Mouse (Mus musculus) c-Kit-positive CD71-negative TER-119-negative erythroid progenitor cells, embryonic 14.5 days (primary cell): ENCODE results near the gene Hist2h3c1.
"Not testable (repeated sequence)": the region's sequence is repeated elsewhere in the genome, so short reads cannot be mapped to it uniquely, and the experiment has no call there.

Experiments used
- DNase-seq: peaks from one replicate; pipeline ENCODE4 v3.0.0-alpha.2; 2013; ENCODE audit warnings: low read depth

Hist2h3c1 gene

DNA sequence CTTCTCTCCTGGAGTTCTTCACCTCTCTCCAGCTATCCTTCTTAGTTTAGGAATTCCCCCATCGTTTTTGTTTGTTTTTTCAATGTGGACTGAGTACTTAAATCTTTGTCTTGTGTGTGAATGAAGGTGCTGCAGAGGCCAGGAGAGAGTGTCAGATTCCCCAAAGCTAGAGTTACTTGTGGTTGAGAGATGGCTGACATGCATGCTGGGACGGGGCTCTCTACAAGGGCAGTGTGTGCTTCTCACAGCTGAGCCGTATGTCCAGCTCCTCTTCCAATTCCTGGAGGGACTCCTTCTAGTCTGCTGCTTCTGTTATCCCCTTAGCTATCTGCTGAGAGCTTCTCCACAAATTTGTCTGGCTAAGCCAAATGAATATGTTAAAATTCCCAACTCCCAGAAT lies 10.6 kb upstream of the Hist2h3c1 start:
- no peak for DNase-seq

DNA sequence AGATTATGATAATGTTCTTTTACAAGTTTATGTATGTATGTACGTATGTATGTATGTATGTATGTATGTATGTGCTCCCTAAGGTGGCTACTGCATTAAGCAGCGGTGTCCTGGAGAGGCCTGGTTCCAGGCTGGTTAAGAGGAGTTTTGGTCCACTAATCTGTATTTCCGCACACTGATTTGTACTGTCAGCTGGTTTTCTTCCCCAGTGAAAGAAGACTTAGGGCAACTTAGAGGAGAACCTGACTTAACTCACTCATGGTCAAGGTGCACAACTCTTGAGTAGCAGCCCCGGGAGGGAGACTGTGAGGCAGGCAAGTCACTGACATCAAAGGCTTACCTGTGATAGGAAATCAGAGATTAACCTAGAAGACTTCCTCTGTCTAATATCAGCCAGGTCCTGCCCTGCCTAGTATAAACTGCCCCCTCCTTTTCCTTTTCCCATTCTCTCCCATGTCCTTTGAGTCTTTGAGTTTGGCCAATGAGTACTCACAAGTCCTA lies 9.6 kb upstream of the Hist2h3c1 start:
- no peak for DNase-seq

- DNase-seq, result no peak
Observed at GRCm38 (mm10) chr3:96237335-96237903, 9.1 kb upstream of the Hist2h3c1 start.

- no peak for DNase-seq
Observed at GRCm38 (mm10) chr3:96237904-96238511, 8.5 kb upstream of the Hist2h3c1 start.

GRCm38 (mm10) chr3:96238954-96239793 lies 7.3 kb upstream of the Hist2h3c1 start, which contains the start of gene Hist2h3c2:
Gene Hist2h3c2 (minus strand): TSS chr3:96239127.
- not testable (repeated sequence) for DNase-seq

GRCm38 (mm10) chr3:96239949-96240798 lies 6.3 kb upstream of the Hist2h3c1 start, which contains the start of gene Hist2h2aa2:
Gene Hist2h2aa2 (minus strand): TSS chr3:96240276.
- DNase-seq, result not testable (repeated sequence)

DNA sequence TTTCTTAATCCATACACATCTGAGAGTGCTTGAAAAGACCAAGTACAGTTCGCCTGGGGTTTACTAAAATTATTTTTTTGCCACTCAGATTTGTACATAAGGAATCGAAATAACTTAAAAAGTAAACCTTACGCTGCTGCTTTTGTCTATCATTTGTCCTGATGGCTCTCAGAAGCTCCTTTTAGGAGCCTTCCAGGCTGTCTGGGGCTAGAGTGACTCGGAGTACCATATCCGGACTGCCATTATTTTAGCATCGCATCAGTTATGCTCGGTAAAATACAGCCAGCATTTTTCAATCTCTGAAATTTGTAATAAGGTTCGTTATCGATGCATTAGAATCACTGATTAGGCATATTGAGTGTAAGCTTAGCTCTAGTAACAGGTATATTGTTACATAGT lies 5.7 kb upstream of the Hist2h3c1 start:
- no peak for DNase-seq

GRCm38 (mm10) chr3:96243921-96244572 lies 2.4 kb upstream of the Hist2h3c1 start:
- no peak for DNase-seq

DNA sequence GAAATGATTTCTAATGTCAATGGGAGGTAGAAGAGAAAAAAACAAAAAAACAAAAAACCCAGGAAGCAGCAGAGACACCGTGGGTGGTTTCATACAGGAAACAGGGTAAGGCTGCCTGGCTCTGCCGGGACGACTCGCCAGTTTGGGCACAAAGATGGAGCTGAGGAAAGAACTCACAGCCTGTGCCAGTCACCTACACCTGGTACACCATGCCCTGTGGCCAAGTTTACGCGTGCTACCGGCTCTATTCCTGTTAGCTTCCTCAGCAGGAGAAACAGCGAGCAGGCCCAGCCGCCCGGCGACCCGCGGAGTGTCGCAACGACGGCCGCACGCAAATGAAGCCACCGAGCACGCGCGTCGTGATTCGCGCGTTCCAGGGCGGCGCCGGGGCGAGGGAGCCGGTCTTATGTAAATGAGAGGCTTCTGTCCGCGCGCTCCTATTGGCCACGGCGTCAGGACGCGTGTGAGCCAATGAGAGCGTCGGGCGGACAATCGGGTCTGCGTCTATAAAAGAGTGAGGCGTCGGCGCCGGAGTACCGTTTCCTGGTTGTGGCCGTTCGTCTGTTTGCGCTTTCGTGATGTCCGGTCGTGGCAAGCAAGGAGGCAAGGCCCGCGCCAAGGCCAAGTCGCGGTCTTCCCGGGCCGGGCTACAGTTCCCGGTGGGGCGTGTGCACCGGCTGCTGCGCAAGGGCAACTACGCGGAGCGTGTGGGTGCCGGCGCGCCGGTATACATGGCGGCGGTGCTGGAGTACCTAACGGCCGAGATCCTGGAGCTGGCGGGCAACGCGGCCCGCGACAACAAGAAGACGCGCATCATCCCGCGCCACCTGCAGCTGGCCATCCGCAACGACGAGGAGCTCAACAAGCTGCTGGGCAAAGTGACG lies 1.2 kb upstream of the Hist2h3c1 start, which contains the start of gene Hist2h2aa1:
Gene Hist2h2aa1, plus strand, starts transcription at position 495 of the 884 bp plus-strand sequence.
- DNase-seq, result not testable (repeated sequence)

- not testable (repeated sequence) for DNase-seq
Observed at GRCm38 (mm10) chr3:96246018-96246417, 467 bp upstream of the Hist2h3c1 start.

- DNase-seq, result no peak
Observed at GRCm38 (mm10) chr3:96247356-96248140, 1.1 kb downstream of the Hist2h3c1 start.

GRCm38 (mm10) chr3:96248141-96249033 lies 1.9 kb downstream of the Hist2h3c1 start:
- DNase-seq, result no peak

GRCm38 (mm10) chr3:96249034-96249345 lies 2.5 kb downstream of the Hist2h3c1 start:
- DNase-seq, result no peak

- DNase-seq, result no peak
Observed at GRCm38 (mm10) chr3:96250890-96251289, 4.4 kb downstream of the Hist2h3c1 start.

DNA sequence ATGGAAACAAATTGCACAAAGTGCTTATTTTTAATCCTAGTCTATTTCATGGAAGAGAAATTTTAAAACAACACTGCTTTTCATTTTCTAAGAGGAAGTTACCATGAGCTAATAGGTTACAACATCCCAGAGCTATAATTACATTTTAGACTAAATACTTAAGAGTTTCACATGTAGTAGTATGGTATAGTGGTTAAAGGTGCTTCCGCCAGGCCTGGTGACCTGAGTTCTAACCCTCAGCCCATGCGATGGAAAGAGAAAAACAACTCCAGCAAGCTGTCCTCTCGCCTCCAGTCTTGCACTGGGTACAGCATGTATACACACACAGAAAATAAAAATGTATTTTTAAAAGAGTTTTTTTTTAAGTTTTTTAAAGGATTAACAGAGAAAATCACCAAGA lies 5.3 kb downstream of the Hist2h3c1 start:
- DNase-seq, result no peak

DNA sequence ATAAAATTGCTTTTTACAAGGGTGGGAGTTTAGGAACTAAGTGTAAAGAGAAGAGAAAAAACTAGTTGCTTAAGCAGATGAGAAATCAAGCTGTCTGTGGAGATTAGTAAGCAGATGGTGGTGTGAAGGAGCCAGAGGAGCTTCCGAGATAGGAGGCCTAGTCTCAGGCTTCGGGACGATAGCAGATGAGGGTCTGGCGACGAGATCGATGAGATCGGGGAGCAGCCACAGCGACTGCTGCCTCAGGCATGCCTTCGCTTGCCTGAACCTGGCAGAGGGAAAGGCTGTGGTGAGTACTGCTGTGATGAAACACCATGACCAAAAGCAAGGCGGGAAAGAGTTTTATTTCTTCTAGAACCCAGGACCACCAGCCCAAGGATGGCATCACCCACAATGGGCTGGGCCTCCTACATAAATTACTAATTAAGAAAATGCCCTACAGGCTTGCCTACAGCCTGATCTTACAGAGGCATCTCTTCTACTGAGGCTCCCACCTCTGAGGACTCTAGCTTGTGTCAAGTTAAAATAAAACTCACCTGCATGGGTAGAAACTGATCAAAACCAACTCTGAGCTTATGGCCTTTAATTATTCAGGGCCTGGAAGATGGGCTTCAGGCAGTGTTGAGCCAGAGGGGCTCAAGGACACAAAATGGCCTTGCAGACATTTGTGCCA lies 8.3 kb downstream of the Hist2h3c1 start:
- no peak for DNase-seq

DNA sequence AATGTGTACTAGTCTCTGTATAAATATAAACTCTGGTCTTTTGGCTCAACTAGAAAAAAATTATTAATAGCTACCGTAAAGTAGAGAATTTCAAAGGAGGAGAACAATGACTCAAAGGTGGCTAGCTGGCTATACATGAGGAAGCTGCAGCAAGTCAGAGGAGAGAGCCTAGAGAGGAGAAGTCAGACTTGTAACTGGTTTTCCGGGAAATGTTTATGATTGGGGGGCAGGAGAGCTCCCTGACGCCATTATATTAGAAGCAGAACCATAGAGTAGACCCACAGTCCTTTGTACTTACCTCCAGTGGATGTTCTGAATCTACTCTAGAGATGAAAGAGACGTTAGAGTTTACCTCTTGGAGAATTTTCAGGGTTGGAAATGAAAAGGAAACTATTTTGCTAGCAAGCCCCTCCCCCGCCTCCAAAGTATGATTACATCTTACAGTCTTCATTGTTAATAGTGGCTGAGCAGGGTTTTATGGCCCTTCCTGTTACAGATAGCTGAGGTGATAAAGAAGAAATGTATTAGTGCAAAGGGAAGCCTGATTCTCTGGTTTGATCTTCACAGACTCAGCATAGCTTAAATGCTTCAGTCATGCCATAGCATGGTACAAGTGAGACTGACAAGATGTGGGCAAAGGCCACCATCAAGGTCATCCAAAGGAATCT lies 9.6 kb downstream of the Hist2h3c1 start:
- DNase-seq, result no peak
